Mouse (Mus musculus) liver (tissue): ENCODE results near the gene Hgf.

Experiments used
- DNase-seq: peaks from one replicate; pipeline ENCODE4 v3.0.0-alpha.2; 2020; ENCODE audit warnings: mixed read lengths

The Hgf gene

GRCm38 (mm10) chr5:16553304-16554047 is at the start of gene Hgf:
Hgf (plus strand) TSS chr5:16553495.
- peak; percentile 55 for DNase-seq

- DNase-seq = no peak
Observed at GRCm38 (mm10) chr5:16506702-16507350, 46.5 kb upstream of the Hgf start.

GRCm38 (mm10) chr5:16531619-16532277 is 21.5 kb upstream of the Hgf start:
- no peak for DNase-seq

GRCm38 (mm10) chr5:16538067-16538466 is 15.2 kb upstream of the Hgf start:
- DNase-seq = no peak

- no peak for DNase-seq
Observed at GRCm38 (mm10) chr5:16541561-16542116, 11.7 kb upstream of the Hgf start.

- no peak for DNase-seq
Observed at GRCm38 (mm10) chr5:16547490-16547889, 5.8 kb upstream of the Hgf start.

GRCm38 (mm10) chr5:16552647-16553046 is 648 bp upstream of the Hgf start:
- DNase-seq = no peak

- DNase-seq = no peak
Observed at GRCm38 (mm10) chr5:16560247-16560646, 7.0 kb downstream of the Hgf start.

- DNase-seq = no peak
Observed at GRCm38 (mm10) chr5:16568997-16569396, 15.7 kb downstream of the Hgf start.

GRCm38 (mm10) chr5:16577882-16578742 is 24.8 kb downstream of the Hgf start:
- no peak for DNase-seq

- no peak for DNase-seq
Observed at GRCm38 (mm10) chr5:16595699-16596098, 42.4 kb downstream of the Hgf start.

GRCm38 (mm10) chr5:16597996-16598395 is 44.7 kb downstream of the Hgf start:
- no peak for DNase-seq

- no peak for DNase-seq
Observed at GRCm38 (mm10) chr5:16601463-16601862, 48.2 kb downstream of the Hgf start.

- DNase-seq = no peak
Observed at GRCm38 (mm10) chr5:16632996-16633395, 79.7 kb downstream of the Hgf start.

GRCm38 (mm10) chr5:16646417-16646816 is 93.1 kb downstream of the Hgf start:
- DNase-seq = no peak

GRCm38 (mm10) chr5:16647701-16648100 is 94.4 kb downstream of the Hgf start:
- no peak for DNase-seq

GRCm38 (mm10) chr5:16650240-16650639 is 96.9 kb downstream of the Hgf start:
- DNase-seq = no peak

- DNase-seq = no peak
Observed at GRCm38 (mm10) chr5:16654022-16654421, 100.7 kb downstream of the Hgf start.
